Mouse (Mus musculus): ENCODE data around the gene Urad. TPM values are rescaled to one million over a fixed set of nuclear protein-coding genes. Genes with fewer than 3 reads are reported as not detected.

The Urad gene
- polyA plus RNA-seq (2015; fragmentation: Nextera tagmentation; extraction: Ambion mirVana): not detected in 2 replicates

DNA sequence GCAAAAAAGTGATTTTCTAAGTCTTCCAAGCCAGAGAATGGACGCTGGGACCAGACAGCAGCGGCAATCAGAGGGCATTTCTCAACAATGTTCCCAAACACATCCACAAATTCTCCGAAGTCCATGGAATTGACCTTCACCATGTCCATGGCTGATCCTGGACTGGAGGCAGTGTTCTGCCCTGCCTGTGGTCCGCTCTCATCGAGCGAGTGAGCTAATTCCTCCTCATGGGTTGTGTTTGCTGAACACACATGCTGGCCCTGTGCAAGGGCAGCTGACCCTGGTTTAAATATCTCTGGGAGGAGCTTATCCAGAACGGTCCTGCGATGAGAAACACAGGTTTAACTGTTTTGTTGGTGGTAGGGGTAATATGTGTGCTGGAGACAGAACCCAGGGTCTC is at the start of gene Urad:
TSS of gene Urad (minus strand) at position 258 of the 400 bp plus-strand sequence.

DNA sequence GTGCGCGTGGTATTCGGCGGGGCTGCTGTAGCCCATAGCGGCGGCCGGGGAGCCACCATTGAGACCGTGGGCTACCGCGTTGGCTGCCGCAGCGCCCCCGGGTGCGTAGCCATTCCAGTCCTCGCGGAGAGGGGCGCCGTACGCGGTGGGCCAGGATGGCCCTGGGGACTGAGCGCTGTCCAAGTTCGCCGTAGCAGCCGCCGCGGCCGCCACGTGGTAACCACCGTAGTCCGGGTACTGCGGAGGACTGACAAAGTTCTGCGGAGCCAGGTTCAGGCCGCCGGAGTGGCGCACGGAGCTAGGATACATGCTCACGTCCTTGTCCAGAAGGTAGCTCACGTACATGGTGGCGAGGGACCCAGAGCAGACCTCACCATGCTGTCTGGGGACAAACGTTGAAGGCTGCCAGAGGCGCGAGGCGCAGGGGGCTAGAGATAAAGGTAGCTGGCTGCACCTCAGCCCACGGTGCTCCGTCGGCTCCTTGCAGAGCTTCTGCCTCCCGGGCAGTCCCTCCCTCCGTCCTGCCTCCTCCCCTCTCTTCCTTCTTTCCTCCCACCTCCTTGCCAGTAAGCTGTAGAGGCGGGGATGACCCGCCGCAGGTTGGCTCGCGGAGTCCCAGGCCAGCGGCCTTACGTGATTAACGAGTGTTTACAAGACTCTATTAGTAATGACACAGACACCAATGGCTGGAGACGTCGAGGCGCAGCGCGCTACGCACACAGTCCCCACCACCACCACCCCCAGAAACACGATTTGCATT is 15.4 kb downstream of the Urad start, which contains the start of gene Cdx2:
TSS of gene Cdx2 (minus strand) at position 633 of the 760 bp plus-strand sequence.

DNA sequence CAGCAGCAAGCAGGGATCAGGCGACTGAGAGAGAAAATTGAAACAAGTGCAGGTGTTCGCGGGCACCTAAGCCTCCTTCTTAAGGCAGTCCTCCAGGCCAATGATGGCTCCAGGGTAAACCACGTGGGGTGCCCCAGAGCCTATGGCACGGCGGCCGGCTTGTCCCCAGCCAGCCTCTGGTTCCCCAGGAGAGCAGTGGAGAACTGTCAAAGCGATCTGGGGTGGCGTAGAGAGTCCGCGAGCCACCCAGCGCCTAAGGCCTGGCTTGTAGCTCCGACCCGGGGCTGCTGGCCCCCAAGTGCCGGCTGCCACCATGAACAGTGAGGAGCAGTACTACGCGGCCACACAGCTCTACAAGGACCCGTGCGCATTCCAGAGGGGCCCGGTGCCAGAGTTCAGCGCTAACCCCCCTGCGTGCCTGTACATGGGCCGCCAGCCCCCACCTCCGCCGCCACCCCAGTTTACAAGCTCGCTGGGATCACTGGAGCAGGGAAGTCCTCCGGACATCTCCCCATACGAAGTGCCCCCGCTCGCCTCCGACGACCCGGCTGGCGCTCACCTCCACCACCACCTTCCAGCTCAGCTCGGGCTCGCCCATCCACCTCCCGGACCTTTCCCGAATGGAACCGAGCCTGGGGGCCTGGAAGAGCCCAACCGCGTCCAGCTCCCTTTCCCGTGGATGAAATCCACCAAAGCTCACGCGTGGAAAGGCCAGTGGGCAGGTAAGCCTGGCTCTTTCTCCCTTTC is 52.1 kb downstream of the Urad start, which contains the start of gene Pdx1:
TSS of gene Pdx1 (plus strand) at position 34 of the 747 bp plus-strand sequence.

Small RNA genes within 50 kb of the gene (microRNA-seq; reads per million reads assigned to microRNA genes)
- not detected for gene Mir7k

Other genes starting within 250 kb of the Urad start
- 9.1 and 11.5 TPM in 2 replicates for gene Lnx2, start 245.9 kb downstream of the Urad start, polyA plus RNA-seq (2015; fragmentation: Nextera tagmentation; extraction: Ambion mirVana)
- gene Polr1d, start 245.4 kb downstream of the Urad start, polyA plus RNA-seq (2015; fragmentation: Nextera tagmentation; extraction: Ambion mirVana): 122 and 127 TPM in 2 replicates
- not detected in 2 replicates for gene Gsx1, start 133.7 kb downstream of the Urad start, polyA plus RNA-seq (2015; fragmentation: Nextera tagmentation; extraction: Ambion mirVana)
- not detected in 2 replicates for gene Pdx1, start 52.5 kb downstream of the Urad start, polyA plus RNA-seq (2015; fragmentation: Nextera tagmentation; extraction: Ambion mirVana)
- gene Cdx2, start 15.2 kb downstream of the Urad start, polyA plus RNA-seq (2015; fragmentation: Nextera tagmentation; extraction: Ambion mirVana): not detected in 2 replicates
- 0.06 TPM in 1 of 2 replicates, not detected in the other for gene Flt3, start 78.0 kb upstream of the Urad start, polyA plus RNA-seq (2015; fragmentation: Nextera tagmentation; extraction: Ambion mirVana)
- 36.8 and 38.6 TPM in 2 replicates for gene Pan3, start 107.7 kb upstream of the Urad start, polyA plus RNA-seq (2015; fragmentation: Nextera tagmentation; extraction: Ambion mirVana)